Mouse (Mus musculus) ES-Bruce4 (cell line): ENCODE measurements at regions not wholly inside any gene's neighbourhood (a gene's known extent, or its start where the extent isn't known, plus 50 kb on each side); places are given as distances from the start of the nearest gene placed in this dataset.

ENCODE experiments used
- H3K27ac ChIP-seq: 2 replicates; pipeline ENCODE4 v1.5.1; 2012; ENCODE audit warnings: low read length, inconsistent platforms; ENCODE audit not compliant: insufficient read depth
- H3K27me3 ChIP-seq: 2 replicates; pipeline ENCODE4 v1.6.1; 2012; ENCODE audit warnings: mild to moderate bottlenecking, low read length, inconsistent platforms; ENCODE audit not compliant: control insufficient read depth, poor library complexity, insufficient read depth, severe bottlenecking
- H3K36me3 ChIP-seq: 2 replicates; pipeline ENCODE4 v1.6.1; 2012; ENCODE audit warnings: inconsistent platforms, mild to moderate bottlenecking, low read length, moderate library complexity; ENCODE audit not compliant: control insufficient read depth, poor library complexity, insufficient read depth, severe bottlenecking
- H3K4me1 ChIP-seq: one replicate; pipeline ENCODE4 v1.8.1; 2011; ENCODE audit warnings: low read length; ENCODE audit not compliant: control insufficient read depth, insufficient read depth
- H3K4me3 ChIP-seq: 2 replicates; pipeline ENCODE4 v1.5.1; 2011; ENCODE audit warnings: low read depth, mild to moderate bottlenecking, low read length
- H3K9ac ChIP-seq: 2 replicates; pipeline ENCODE4 v1.6.1; 2012; ENCODE audit warnings: low read depth, mild to moderate bottlenecking, inconsistent platforms; ENCODE audit not compliant: poor library complexity, severe bottlenecking
- H3K9me3 ChIP-seq: replicated peaks from 2 replicates; pipeline ENCODE4 v1.6.1; 2012; ENCODE audit warnings: mild to moderate bottlenecking, low read length, inconsistent platforms; ENCODE audit not compliant: control insufficient read depth, poor library complexity, insufficient read depth, severe bottlenecking
- CTCF ChIP-seq: IDR thresholded peaks from one replicate; pipeline ENCODE4 v1.8.1; 2011; ENCODE audit warnings: low read depth, low read length
- EP300 ChIP-seq: IDR thresholded peaks from 2 replicates; pipeline ENCODE4 v1.6.1; 2011; ENCODE audit warnings: low read depth, low read length; ENCODE audit not compliant: insufficient read depth
- POLR2A ChIP-seq: IDR thresholded peaks from one replicate; pipeline ENCODE4 v1.8.1; 2011; ENCODE audit warnings: low read length; ENCODE audit not compliant: insufficient read depth

DNA sequence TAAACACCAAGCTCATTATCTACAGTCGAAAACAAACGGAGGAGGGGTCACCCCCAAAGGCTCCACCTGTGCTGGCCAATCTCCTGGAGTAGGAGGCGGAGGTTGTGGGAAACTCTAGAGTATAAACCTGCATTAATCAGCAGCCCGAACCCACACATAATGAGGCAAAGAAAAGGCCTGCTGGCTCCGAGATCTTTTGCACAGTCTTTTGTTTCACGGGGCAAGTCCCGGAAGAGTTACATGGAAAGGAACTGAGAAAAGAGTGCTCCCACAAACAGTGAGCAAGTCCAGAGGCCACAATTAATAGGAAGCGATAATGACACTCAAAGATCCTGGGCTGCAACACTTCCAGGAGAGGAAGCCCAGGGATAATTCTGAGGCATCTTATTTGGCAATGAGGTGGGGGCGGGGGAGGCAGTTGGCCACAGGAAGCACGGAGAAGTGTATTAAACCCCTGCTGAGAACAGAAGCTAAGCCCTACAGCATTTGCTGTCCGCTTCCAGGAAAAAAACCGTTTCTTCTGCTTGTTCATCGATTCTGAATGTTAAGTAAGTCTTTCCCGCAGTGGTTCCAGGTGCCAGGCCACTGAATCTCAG is 59.1 kb upstream of the Mamdc2 start:
- Histone ChIP-seq H3K4me3 (peak overlapping the region; percentile 23; the same call in 1 of the 2 replicates), H3K9ac (0 out of 2 replicates have a peak overlapping the region, but pooled peaks have one; percentile 6), H3K4me1 (no peaks in the 10 kb centered on the region), H3K27me3 (no peaks in the 10 kb centered on the region), H3K9me3 (no peaks in the 10 kb centered on the region), H3K27ac (no peak overlapping the region), H3K36me3 (no peaks in the 10 kb centered on the region)
- no peak for TF ChIP-seq EP300
- no peak for TF ChIP-seq CTCF
- TF ChIP-seq POLR2A, result no peak
